Mouse (Mus musculus) thymus, postnatal 4 days (tissue): ENCODE results near the gene Fis1.
"Not testable (repeated sequence)": the region's sequence is repeated elsewhere in the genome, so short reads cannot be mapped to it uniquely, and the experiment has no call there.

ENCODE experiments used
- DNase-seq: peaks from one replicate; pipeline ENCODE4 v3.0.0; 2021

The Fis1 gene

GRCm38 (mm10) chr5:136942781-136943180, 10.3 kb upstream of the Fis1 start:
- no peak for DNase-seq

DNA sequence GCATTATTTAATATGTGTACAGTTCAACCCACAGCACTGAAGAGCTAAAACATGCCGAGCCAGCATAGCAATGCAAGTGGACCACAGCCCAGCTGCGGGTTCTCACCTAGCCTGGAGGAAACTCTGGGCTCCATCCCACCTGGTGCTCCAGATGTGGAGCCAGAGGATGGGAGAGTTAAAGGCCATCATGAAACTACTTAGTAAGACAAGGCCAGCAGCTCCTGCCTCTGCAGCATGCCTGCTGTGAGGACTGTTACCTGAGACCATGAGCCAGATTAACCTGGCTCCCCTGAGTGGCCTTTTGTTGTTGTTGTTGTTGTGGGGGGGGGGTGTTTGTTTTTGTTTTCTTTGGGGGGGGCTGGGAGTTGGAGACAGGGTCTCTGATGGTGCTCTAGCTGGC, 9.7 kb upstream of the Fis1 start:
- no peak for DNase-seq

DNA sequence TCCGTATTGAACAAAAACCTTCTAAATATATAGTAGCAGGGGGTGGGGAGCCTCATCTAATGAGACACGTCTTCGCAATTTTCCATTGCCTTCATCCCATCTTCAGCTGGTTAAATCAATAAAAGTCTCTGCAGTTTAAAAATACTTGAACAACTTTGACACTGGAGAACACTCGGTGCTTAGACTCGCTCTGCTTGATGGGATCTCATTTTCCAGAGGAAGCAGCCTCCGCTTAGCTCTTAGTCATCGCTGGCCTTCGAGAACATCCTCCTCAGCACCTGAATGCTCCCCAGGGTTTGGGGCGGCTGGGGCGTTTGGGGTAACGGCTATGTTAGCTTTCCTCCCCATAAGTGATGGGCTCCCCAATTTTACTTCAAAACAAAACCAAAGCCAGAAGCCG, 8.0 kb upstream of the Fis1 start:
- no peak for DNase-seq

DNA sequence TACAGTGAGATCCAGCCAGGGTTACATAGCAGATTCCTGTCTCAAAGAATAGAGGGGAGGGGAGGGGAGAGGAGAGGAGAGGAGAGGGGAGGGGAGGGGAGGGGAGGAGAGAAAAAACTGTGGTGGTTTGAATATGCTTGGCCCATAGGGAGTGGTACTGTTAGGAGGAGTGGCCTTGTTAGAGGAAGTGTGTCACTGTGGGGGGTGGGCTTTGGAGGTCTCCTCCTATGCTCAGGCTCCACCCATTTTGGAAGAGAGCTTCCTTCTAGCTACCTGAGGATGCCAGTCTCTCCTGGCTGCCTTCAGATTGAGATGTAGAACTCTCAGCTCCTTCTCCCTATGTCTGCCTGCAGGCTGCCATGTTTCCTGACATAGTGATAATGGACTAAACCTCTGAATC, 5.2 kb upstream of the Fis1 start:
- DNase-seq: no peak

DNA sequence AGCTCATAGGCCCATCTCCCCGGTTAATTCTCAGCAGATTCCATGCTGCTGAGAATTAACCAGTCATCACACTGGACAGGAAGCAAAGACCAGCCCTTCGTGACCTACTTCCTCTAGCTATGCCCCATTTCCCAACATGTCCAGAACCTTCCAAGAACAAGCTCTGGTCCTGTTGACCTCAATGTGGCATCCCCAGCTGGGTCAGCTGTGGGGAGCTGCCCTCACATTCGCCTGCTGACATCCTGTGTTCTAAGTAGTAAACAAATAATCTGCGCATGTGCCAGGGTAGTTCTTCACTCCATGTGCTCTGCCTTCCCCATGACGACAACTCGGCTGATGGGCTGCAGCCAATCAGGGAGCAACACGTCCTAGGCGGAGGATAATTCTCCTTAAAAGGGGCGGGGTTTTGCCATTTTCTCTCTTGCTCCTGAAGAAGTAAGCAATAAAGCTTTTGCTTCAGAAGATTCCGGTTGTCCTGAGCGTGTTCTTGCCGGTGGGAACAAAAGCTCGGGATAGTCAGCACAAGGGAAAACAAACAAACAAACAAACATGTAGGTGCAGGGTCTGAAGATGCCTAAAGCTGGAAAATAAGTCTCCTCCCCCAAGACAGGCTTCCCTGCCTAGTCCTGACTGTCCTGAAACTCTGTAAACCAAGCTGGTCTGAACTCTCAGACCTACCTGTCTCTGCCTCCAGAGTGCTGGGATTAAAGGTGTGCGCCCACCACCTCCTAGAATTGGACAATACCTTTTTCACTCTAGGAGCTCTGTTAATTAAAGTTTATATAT, 3.3 kb upstream of the Fis1 start:
- DNase-seq: not testable (repeated sequence)

DNA sequence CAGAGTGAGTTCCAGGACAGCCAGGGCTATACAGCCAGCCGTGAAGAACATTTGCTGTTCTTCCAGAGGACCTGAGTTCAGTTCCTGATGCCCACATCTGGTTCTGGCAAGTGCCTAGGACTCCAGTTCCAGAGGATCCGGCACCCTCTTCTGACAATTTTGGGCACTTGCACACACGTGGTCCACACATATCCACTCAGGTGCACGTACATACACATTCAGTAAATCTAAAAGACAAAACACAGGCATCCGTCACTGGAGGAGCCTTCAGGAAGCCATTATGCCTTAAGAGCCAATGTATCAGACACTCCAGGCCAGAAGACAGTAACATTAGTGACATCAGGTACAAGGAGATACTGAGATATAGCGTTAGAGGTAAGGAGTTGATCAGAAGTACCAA, 2.6 kb upstream of the Fis1 start:
- no peak for DNase-seq

- no peak for DNase-seq
Measured at GRCm38 (mm10) chr5:136952153-136952552, 922 bp upstream of the Fis1 start.

DNA sequence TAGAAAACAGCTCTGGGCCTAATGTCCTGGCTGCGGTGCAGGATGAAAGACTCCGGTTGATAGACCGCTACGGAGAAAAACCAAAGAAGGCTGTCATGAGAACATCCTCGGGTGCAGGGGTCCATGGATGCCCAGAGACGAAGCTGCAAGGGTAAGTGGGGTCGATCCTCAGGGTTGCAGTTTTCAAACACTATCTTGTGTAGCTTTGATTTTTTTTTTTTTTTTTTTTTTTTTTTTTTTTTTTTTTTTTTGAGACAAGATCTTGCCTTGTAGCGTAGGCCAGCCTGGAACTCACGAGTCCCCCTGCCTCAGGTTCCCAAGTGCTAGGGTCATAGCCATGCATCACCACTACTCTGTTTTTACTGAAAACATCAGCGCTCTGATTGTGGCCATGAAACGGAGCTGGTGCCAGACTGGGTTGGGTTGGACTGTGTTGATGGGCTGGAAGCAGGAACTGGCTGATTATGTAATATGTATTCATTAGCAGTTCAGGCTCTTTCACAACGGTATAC, 421 bp downstream of the Fis1 start:
- peak; percentile 25 for DNase-seq

DNA sequence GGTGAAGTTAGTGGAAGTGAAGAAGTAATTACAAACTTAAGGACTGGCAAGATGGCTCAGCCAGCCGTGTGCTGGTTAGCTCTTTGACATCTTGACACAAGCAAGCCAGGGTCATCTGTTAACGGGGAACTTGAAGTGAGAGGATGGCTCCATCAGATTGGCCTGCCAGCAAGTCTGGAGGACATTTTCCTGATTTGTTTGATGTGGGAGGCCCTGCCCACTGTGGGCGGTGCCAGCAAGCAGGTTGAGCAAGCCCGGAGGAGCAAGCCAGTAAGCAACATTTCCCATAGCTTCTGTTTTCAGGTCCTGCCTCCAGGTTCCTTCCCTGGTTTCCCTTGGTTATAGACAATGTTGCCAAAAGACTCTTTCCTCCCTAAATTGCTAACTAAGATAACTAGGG, 2.5 kb downstream of the Fis1 start:
- DNase-seq: no peak

GRCm38 (mm10) chr5:136957250-136957649, 4.2 kb downstream of the Fis1 start:
- DNase-seq: no peak

DNA sequence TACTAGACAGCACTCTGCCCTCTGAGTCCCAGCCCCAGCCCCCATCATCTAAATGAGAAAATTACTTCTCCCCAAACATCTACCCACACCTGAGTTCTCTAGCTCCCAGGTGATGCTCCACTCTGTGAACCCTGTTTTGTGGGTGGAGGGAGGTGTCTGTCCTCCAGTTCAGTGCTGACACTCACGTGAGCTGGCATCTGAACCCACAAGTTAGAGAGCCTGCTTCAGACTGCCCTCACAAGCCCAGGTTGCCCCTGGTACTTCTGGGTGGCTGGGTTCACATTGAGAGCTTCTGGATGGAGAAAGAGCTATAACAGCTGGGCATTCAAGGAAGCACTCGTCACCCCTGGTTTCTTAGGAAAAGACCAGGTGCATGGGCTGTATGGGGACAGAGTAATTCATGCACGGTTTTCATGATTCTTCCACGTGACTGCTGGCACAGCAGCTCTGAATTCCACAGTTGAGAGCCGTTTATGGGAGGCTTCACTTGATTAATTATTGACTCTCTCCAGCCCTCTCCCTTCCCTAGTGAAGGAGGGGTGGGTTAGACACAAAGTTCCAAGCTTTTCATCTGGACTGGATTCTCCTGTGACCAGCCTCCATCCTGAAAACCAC, 6.0 kb downstream of the Fis1 start:
- DNase-seq: no peak

DNA sequence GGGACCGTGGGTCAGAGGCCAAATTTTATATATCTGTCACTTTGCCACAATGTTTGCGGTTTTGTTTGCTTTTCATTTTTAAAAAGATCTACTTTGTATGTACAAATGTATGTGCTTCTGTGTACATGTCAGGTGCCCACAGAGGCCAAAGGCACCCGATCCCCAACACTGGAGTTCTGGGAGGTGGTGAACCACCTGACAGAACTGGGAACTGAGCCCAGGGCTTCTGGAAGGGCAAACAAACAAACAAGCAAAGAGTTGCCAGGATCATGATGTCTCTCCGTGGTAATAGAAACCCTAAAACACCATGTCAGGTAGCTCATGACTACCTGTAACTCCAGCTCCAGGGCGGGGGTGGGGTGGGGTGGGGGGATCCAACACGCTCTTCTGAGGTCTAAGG, 7.0 kb downstream of the Fis1 start:
- no peak for DNase-seq

DNA sequence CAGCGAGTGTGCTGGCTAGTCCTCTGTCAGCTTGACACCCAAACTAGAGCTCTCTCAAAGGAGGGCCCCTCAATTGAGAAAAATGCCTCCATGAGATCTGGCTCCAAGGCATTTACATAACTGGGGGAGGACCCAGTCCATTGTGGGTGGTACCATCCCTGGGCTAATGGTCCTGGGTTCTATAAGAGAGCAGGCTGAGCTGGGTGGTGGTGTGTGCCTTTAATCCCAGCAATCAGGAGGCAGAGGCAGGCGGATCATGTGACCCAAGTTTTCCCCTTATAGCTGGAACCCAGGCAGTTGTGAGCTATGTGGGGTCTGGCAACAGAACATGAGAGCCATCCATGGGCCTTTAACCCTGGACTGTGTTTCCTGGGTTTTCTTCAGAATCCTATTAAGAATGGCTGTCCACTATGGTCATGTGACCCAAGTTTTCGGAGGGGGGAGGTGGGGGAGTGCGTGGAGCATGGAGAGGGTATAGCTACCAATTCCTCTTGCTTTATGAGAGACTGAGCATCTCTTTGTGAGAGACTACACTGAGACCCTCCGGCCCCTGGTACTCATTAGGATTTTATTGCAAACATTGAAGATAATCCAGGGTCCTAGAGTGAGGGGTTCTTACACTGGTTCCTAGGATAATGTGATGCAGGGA, 8.4 kb downstream of the Fis1 start:
- peak; percentile 28 for DNase-seq

DNA sequence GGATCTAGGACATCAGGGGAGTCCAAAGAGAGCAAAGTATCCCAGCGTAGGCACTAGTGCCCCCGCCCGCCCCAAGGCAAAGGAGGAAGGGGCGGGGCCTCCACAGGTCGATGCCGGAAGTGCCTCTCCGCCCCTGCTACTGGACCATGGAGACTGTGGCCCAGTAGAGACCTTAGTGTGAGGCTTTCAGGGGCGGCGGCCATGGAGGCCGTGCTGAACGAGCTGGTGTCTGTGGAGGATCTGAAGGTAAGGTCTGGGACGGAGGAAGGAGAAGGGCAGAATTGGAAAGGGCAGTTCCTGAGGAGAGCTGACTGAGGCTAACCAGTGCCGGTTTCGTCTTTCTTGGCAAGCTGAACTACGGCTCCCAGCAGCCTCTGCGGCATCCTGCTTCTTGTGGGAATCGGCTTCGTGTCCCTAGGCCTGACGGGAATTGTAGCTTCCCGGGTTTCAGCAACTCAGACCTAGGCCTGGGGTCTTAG, 8.9 kb downstream of the Fis1 start:
- DNase-seq: peak; percentile 91

DNA sequence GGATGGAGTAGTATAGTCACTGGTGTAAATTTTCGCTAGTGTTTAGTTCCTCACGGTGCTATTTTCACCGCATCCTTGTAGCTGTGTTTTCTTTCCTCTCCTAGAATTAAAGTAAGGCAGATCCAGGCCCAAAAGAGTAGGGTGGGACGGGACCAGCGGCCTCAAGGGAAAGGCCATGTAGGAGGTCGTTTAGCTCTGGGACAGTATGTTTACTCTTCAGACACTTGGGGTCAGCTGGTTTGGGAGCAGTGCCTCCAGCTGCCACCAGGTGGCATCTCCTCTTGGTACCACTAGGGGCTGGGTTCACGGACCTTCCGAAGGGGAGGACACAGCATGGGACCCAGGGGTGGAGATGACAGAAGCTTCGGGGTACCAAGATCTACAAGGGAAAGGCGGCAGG, 9.4 kb downstream of the Fis1 start:
- DNase-seq: peak; percentile 87

DNA sequence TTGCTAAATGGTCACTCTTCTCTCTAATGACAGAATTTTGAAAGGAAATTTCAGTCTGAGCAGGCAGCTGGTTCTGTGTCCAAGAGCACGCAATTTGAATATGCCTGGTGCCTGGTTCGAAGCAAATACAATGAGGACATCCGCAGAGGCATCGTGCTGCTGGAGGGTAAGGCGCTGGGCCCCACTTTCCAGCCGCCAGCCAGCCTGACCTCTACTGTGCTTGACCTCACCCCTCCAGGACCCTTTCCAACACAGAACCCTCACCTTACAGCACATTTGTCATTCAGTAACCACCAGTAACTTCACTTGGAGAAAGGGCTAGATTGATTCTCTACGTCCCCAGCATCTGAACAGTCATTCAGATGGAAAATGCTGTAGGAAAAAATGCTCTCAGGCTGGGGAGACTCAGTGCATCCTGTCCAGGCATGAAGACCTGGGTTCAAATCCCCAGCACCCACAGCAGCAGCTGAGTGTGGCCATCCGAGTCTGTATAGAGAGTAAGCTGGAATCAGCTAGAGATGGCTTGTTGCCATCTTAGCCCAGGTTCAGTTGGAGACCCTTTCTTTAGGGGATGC, 10.0 kb downstream of the Fis1 start:
- DNase-seq: no peak

DNA sequence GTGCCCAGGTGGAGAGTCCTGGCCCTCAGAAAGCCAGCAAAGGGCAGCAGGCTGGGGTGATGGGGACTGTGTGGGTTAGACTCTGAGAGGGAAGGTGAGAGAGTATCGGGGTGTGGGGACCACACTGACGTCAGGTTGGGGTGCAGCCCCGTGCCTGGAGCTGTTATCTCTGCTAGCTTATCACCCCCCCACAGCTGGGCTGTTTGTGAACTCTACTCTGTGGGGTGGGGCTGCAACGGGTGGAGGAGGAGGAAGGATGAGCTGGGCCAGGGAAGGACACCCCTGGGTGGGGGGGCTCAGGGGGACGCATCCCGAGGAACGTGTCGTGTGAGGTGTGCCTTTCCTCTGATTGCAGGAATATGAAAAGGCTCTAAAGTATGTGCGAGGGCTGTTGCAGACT, 12.1 kb downstream of the Fis1 start:
- DNase-seq: no peak

DNA sequence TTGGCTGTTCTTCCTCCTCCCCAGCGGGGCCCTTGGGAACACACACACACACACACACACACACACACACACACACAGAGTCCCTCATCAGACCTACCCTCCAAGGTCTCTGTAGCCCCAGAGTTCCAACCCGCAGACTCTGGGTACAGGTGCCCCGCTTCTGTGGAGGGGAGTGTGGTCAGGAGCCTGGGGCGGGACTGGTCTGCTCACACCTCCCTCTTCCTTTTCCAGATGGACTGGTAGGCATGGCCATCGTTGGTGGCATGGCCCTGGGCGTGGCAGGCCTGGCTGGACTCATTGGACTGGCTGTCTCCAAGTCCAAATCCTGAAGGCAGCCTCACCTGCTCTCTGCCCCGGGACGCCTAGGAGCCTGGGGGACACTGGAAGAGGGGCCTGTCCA, 12.6 kb downstream of the Fis1 start:
- no peak for DNase-seq

- no peak for DNase-seq
Measured at GRCm38 (mm10) chr5:136966331-136966730, 13.3 kb downstream of the Fis1 start, which contains the start of gene Cldn15. Gene Cldn15 (plus strand): TSS chr5:136966616.

DNA sequence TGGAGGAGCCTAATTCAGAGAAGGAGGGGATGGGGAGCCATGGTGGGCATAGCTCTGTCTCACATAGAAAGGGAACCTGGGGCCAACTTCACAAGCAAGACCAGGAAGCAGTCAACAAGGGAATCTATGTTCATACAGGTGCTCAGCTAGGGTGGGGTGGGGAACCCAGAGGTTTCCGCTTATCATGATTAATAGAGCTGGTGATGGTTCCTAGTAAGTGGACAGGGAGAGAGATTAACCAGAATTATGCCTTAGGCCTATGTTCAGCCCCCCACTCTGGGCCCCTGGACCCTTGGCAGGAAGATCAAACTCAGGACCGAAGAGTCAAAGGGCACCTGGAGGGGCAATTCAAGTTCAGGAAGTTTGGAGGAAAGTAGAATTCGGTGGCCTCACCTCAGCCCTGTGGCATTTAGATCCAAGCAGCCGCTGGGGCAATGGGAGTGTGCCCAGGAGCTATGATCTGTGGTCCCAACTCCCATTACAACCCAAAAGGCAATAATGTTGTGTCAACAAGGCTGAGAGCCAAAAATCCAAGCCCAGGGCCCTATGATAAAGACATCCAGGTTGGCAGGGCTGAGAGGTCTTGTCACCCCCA, 13.9 kb downstream of the Fis1 start:
- DNase-seq: no peak

DNA sequence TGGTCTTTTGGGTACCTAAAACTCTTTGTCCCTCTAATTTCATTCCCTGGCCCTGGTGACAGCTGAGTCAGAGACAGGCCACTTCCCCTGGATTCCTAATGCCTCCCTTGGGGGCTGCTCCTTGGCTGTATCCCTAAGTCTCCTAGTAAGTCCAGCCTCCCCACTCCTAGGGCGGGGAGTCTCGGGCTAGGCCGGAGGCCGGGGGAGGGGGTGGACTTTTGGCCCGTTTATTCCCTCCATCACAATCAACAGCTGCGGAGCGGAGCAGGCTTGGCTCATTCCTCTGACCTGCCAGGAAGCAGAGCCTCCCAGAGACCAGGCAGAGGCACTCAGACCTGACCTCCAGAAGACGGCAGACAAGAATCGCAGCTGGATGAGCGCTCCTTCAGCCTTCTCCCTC, 14.5 kb downstream of the Fis1 start:
- no peak for DNase-seq

DNA sequence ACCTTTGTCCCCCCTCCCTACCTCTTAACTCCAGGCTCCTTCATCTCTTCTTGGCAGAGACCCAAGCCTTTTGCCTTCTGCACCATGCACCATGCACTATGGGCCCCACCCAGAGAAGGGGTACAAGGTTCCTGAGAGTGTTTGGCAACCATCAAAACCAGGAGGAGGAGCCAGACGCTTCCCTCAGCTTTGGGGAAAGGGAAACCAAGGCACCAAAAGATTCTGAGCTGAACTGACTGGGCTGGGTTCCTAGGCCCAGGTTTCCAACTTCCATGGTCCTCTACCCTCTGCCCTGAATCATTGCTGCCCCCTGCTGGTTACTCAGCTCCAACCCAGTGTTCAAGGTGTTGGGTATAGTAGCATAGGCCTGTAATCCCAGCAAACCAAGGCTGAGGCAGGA, 17.6 kb downstream of the Fis1 start:
- peak; percentile 86 for DNase-seq

- no peak for DNase-seq
Measured at GRCm38 (mm10) chr5:136973670-136974069, 20.6 kb downstream of the Fis1 start.
